Mouse (Mus musculus): ENCODE measurements around the gene Lrp1. TPM values are rescaled to one million over a fixed set of nuclear protein-coding genes. Genes with fewer than 3 reads are reported as not detected.

Gene Lrp1
- total RNA-seq, 2 experiments from 2014 or later, result 68.8 to 73.0 TPM

DNA sequence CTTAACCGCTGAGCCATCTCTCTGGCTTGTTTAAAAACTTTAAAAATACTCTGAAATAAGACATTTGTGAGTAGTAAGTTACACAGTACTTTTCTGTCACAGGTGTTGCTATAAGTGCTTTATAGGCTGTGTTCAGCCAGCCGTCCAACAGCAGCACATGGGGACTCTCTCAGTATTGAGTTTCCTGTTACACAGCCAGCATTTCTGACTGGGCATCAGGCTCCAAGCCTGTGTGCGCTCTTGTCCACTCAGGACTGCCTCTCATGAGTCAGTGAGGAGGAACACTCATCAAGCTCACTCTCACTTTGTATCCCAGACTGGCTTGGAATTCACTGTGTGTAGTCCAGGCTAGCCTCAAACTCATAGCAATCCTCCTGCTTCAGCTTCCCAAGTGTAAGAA, 124.8 kb downstream of the Lrp1 start:
- no peak for DNase-seq

GRCm38 (mm10) chr10:127492118-127492517, 128.8 kb downstream of the Lrp1 start:
- DNase-seq, result no peak

- DNase-seq, result no peak
Measured at GRCm38 (mm10) chr10:127491128-127491512, 129.8 kb downstream of the Lrp1 start.

GRCm38 (mm10) chr10:127490160-127491127, 130.5 kb downstream of the Lrp1 start:
- DNase-seq, result no peak

GRCm38 (mm10) chr10:127488856-127489255, 132.1 kb downstream of the Lrp1 start:
- no peak for DNase-seq

Other genes with a start within 250 kb of the Lrp1 start
- 100 to 1,000 TPM; 115 to 116 TPM for gene R3hdm2, start 240.8 kb downstream of the Lrp1 start, total RNA-seq (2021)
- 1 to 10 TPM; 1.8 to 1.9 TPM for gene Stac3, start 119.5 kb downstream of the Lrp1 start, total RNA-seq (2021)
- gene Ndufa4l2, start 106.2 kb downstream of the Lrp1 start, total RNA-seq (2021), result 10 to 100 TPM; 34.2 to 34.9 TPM
- gene Shmt2, start 98.7 kb downstream of the Lrp1 start, total RNA-seq (2021), result 10 to 100 TPM; 43.7 to 45.1 TPM
- gene Nxph4, start 86.6 kb downstream of the Lrp1 start, total RNA-seq (2021), result under 1 TPM; 0.83 to 0.97 TPM
- 10 to 100 TPM; 41.7 to 42.1 TPM for gene Stat6, start 21.8 kb upstream of the Lrp1 start, total RNA-seq (2021)
- 1 to 10 TPM; 8.9 TPM for gene Nemp1, start 45.8 kb upstream of the Lrp1 start, total RNA-seq (2021)
- gene Nab2, start 47.4 kb upstream of the Lrp1 start, total RNA-seq (2021), result 10 to 100 TPM; 13.5 to 14.9 TPM
- gene Myo1a, start 84.0 kb upstream of the Lrp1 start, total RNA-seq (2021), result under 1 TPM; 0.10 to 0.36 TPM
- not detected for gene Tac2, start 103.3 kb upstream of the Lrp1 start, total RNA-seq (2021)
- 1 to 10 TPM; 9.6 to 9.8 TPM for gene Zbtb39, start 118.4 kb upstream of the Lrp1 start, total RNA-seq (2021)
- gene Gpr182, start 130.6 kb upstream of the Lrp1 start, total RNA-seq (2021), result 1 to 10 TPM; 5.6 to 6.8 TPM
- gene Rdh1, start 138.6 kb upstream of the Lrp1 start, total RNA-seq (2021), result under 1 TPM; 0.14 TPM
- under 1 TPM in 1 of 2 experiments, not detected in 1; 0.14 TPM for gene Rdh16f1, start 138.6 kb upstream of the Lrp1 start, total RNA-seq (2021)
- under 1 TPM in 1 of 2 experiments, not detected in 1; 0.19 TPM for gene Rdh9, start 155.2 kb upstream of the Lrp1 start, total RNA-seq (2021)
- gene Rdh16, start 180.0 kb upstream of the Lrp1 start, total RNA-seq (2021), result not detected
- not detected for gene Rdh19, start 228.8 kb upstream of the Lrp1 start, total RNA-seq (2021)
- gene Rdh16f2, start 245.3 kb upstream of the Lrp1 start, total RNA-seq (2021), result not detected

All from heart, postnatal 4 days (tissue).